Mouse (Mus musculus): ENCODE data around the gene Cplx1.

- TF ChIP-seq CTCF (IDR thresholded peaks at IDR 0.05; ENCODE audit: low read depth, low read length), result no peak
- no peak for TF ChIP-seq POLR2A (IDR thresholded peaks at IDR 0.05; ENCODE audit: extremely low read depth, insufficient read depth, low read length)
These were observed 27.2 kb downstream of the Cplx1 start for GRCm38 (mm10) chr5:108522597-108522996.
